Mouse (Mus musculus): ENCODE measurements around the gene Akap5. TPM values are rescaled to one million over a fixed set of nuclear protein-coding genes. Genes with fewer than 3 reads are reported as not detected.
A peak's percentile ranks its signal among the peaks of the same experiment; 100 is the strongest.

The Akap5 gene
- polyA plus RNA-seq, 1 experiment from 2014 or later: 17.0 TPM

DNA sequence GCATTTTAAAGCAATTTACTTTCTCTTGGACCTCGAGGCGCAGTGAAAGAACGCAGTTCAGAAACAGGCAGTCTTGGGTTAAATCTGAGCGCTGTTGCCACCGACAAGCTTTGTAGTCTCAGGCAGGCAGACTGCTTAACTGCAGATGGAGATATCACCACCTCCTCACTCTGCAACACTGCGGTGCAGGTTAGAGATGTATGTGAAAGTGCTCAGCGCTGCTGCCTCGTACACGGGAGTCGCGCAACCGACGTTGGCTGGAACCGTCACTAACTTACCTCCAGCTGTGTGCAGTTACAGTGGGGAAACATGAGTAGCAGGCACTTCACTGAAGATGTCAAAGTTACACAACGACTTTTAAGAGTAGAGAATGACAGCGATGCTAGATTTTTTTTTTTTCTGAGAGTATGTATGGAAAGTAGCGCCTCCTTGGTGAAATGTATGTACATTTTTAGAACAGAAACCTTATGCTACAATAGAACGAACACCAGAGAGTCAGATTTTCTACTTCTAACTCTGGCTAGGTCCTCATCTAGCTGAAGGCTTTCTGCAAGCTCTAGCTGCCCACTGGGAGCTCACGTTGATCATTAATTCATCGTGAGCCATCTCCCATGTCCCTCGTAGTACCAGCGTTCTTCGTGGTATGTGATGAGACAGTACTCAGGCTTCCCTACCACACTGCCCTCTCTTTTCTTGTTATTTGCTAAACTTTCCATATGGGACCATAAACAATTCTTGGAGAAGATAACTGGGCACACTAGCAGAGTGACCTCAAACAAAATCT lies 1.9 kb downstream of the Akap5 start:
- Histone ChIP-seq H3K9me3 (ENCODE audit: control insufficient read depth, low read length) (no peaks in the 10 kb centered on the region), H3K4me3 (ENCODE audit: low read depth, low read length) (no peak overlapping the region), H3K27me3 (ENCODE audit: control insufficient read depth, insufficient read depth, low read length) (no peaks in the 10 kb centered on the region), H3K4me2 (ENCODE audit: low read depth, low read length) (no peak overlapping the region), H3K27ac (ENCODE audit: low read depth, low read length) (no peak overlapping the region), H3K9ac (replicated peaks; ENCODE audit: low read depth, low read length) (no peak overlapping the region), H3K4me1 (ENCODE audit: control insufficient read depth, insufficient read depth, low read length) (no peaks in the 10 kb centered on the region), H3K36me3 (ENCODE audit: control insufficient read depth, insufficient read depth, low read length) (no peaks in the 10 kb centered on the region)
- no peak for ATAC-seq (ENCODE audit: low read depth)
- 89% methylated on average over 23 of the region's 23 CpGs for WGBS

DNA sequence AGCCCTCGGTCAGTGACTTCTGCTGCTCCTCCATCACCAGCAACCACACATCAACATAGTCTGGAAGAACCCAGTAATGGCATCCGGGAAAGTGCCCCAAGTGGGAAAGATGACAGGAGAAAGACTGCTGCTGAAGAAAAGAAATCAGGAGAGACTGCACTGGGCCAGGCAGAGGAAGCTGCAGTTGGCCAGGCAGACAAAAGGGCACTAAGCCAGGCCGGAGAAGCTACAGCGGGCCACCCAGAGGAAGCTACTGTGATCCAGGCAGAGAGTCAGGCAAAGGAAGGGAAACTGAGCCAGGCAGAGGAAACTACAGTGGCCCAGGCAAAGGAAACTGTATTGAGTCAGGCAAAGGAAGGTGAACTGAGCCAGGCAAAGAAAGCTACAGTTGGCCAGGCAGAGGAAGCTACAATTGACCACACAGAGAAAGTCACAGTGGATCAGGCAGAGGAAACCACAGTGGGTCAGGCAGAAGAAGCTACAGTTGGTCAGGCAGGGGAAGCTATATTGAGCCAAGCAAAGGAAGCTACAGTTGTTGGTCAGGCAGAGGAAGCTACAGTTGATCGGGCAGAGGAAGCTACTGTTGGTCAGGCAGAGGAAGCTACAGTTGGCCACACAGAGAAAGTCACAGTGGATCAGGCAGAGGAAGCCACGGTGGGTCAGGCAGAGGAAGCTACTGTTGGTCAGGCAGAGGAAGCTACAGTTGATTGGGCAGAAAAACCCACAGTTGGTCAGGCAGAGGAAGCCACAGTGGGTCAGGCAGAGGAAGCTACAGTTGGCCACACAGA lies 4.1 kb downstream of the Akap5 start:
- no peak for ATAC-seq (ENCODE audit: low read depth)
- Histone ChIP-seq H3K36me3 (ENCODE audit: control insufficient read depth, insufficient read depth, low read length) (no peaks in the 10 kb centered on the region), H3K4me1 (ENCODE audit: control insufficient read depth, insufficient read depth, low read length) (no peaks in the 10 kb centered on the region), H3K4me3 (ENCODE audit: low read depth, low read length) (no peak overlapping the region), H3K9ac (replicated peaks; ENCODE audit: low read depth, low read length) (no peak overlapping the region), H3K27me3 (ENCODE audit: control insufficient read depth, insufficient read depth, low read length) (no peaks in the 10 kb centered on the region), H3K27ac (ENCODE audit: low read depth, low read length) (no peak overlapping the region), H3K9me3 (ENCODE audit: control insufficient read depth, low read length) (no peaks in the 10 kb centered on the region), H3K4me2 (ENCODE audit: low read depth, low read length) (no peak overlapping the region)
- WGBS: 94% methylated on average over 6 of the region's 6 CpGs

DNA sequence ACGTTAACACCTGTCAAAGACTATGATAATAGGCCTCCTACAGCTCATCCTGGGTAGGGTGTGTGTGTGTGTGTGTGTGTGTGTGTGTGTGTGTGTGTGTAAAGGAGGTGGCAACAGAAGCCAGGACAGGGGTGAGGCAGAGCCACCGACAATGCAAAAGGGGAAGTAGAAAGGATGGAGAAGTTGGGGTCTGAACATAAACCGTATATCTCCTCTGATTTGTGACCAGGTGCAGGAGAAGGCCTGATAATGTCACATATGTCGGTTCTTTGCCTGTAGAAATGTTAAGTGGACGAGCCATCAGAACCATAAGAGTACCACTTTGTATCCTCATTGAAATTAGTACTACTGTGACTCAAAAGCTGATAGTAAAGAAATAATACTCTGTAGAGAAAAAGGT lies 9.0 kb downstream of the Akap5 start:
- Histone ChIP-seq H3K36me3 (ENCODE audit: control insufficient read depth, insufficient read depth, low read length) (no peaks in the 10 kb centered on the region), H3K27ac (ENCODE audit: low read depth, low read length) (no peak overlapping the region), H3K4me1 (ENCODE audit: control insufficient read depth, insufficient read depth, low read length) (no peaks in the 10 kb centered on the region), H3K9ac (replicated peaks; ENCODE audit: low read depth, low read length) (no peak overlapping the region), H3K9me3 (ENCODE audit: control insufficient read depth, low read length) (no peaks in the 10 kb centered on the region), H3K4me3 (ENCODE audit: low read depth, low read length) (no peak overlapping the region), H3K27me3 (ENCODE audit: control insufficient read depth, insufficient read depth, low read length) (no peaks in the 10 kb centered on the region), H3K4me2 (ENCODE audit: low read depth, low read length) (no peak overlapping the region)
- WGBS: 98% methylated on average over 5 of the region's 5 CpGs
- no peak for ATAC-seq (ENCODE audit: low read depth)

GRCm38 (mm10) chr12:76335641-76336040 lies 10.9 kb downstream of the Akap5 start:
- no peak overlapping the region for H3K4me3 ChIP-seq (ENCODE audit: low read depth, low read length)
- 85% methylated on average over 5 of the region's 5 CpGs for WGBS
- no peak for ATAC-seq (ENCODE audit: low read depth)
- no peaks in the 10 kb centered on the region for H3K4me1 ChIP-seq (ENCODE audit: control insufficient read depth, insufficient read depth, low read length)
- no peaks in the 10 kb centered on the region for H3K9me3 ChIP-seq (ENCODE audit: control insufficient read depth, low read length)
- no peak overlapping the region for H3K4me2 ChIP-seq (ENCODE audit: low read depth, low read length)
- H3K36me3 ChIP-seq (ENCODE audit: control insufficient read depth, insufficient read depth, low read length): no peaks in the 10 kb centered on the region
- H3K27me3 ChIP-seq (ENCODE audit: control insufficient read depth, insufficient read depth, low read length): no peaks in the 10 kb centered on the region
- H3K9ac ChIP-seq (replicated peaks; ENCODE audit: low read depth, low read length): no peak overlapping the region
- no peak overlapping the region for H3K27ac ChIP-seq (ENCODE audit: low read depth, low read length)

- Histone ChIP-seq H3K27me3 (ENCODE audit: control insufficient read depth, insufficient read depth, low read length) (no peaks in the 10 kb centered on the region), H3K36me3 (ENCODE audit: control insufficient read depth, insufficient read depth, low read length) (no peaks in the 10 kb centered on the region), H3K4me2 (ENCODE audit: low read depth, low read length) (no peak overlapping the region), H3K9ac (replicated peaks; ENCODE audit: low read depth, low read length) (no peak overlapping the region), H3K9me3 (ENCODE audit: control insufficient read depth, low read length) (no peaks in the 10 kb centered on the region), H3K27ac (ENCODE audit: low read depth, low read length) (no peak overlapping the region), H3K4me1 (ENCODE audit: control insufficient read depth, insufficient read depth, low read length) (no peaks in the 10 kb centered on the region), H3K4me3 (ENCODE audit: low read depth, low read length) (no peak overlapping the region)
- no peak for ATAC-seq (ENCODE audit: low read depth)
- WGBS: 87% methylated on average over 17 of the region's 17 CpGs
Measured at GRCm38 (mm10) chr12:76336111-76336965, 11.6 kb downstream of the Akap5 start.

DNA sequence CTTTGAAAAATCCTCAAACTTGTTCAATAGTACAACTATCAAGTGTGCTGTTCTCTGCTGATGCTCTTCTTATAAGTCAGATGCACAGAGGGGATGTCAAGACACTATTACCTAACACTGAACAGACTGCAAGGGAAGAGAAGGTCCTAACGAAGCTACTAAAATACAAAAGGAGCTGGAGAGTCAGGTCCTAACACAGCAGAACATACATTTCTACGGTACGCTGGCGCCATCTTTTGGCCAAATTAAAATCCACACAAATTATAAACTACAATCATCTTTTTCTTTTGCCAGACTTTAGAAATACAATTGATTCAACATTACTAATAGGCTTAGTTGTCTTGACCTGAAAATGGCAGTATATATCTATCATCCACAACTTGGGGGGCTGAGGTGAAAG lies 16.4 kb downstream of the Akap5 start:
- Histone ChIP-seq H3K4me2 (ENCODE audit: low read depth, low read length) (no peak overlapping the region), H3K36me3 (ENCODE audit: control insufficient read depth, insufficient read depth, low read length) (no peaks in the 10 kb centered on the region), H3K9me3 (ENCODE audit: control insufficient read depth, low read length) (no peaks in the 10 kb centered on the region), H3K27me3 (ENCODE audit: control insufficient read depth, insufficient read depth, low read length) (no peaks in the 10 kb centered on the region), H3K27ac (ENCODE audit: low read depth, low read length) (no peak overlapping the region), H3K4me1 (ENCODE audit: control insufficient read depth, insufficient read depth, low read length) (no peaks in the 10 kb centered on the region), H3K9ac (replicated peaks; ENCODE audit: low read depth, low read length) (no peak overlapping the region), H3K4me3 (ENCODE audit: low read depth, low read length) (no peak overlapping the region)
- WGBS: 4% methylated on average over 4 of the region's 4 CpGs
- ATAC-seq (ENCODE audit: low read depth): peak; percentile 56; the same call in 1 of the 2 replicates

- Histone ChIP-seq H3K4me1 (ENCODE audit: control insufficient read depth, insufficient read depth, low read length) (no peaks in the 10 kb centered on the region), H3K36me3 (ENCODE audit: control insufficient read depth, insufficient read depth, low read length) (peaks cover 10% of the 10 kb centered on the region; the same call in 1 of the 2 replicates), H3K4me2 (ENCODE audit: low read depth, low read length) (no peak overlapping the region), H3K4me3 (ENCODE audit: low read depth, low read length) (no peak overlapping the region), H3K27me3 (ENCODE audit: control insufficient read depth, insufficient read depth, low read length) (no peaks in the 10 kb centered on the region), H3K9me3 (ENCODE audit: control insufficient read depth, low read length) (no peaks in the 10 kb centered on the region), H3K27ac (ENCODE audit: low read depth, low read length) (no peak overlapping the region), H3K9ac (replicated peaks; ENCODE audit: low read depth, low read length) (no peak overlapping the region)
- ATAC-seq (ENCODE audit: low read depth): no peak
- WGBS: 77% methylated on average over 6 of the region's 6 CpGs
Measured at GRCm38 (mm10) chr12:76345759-76346455, 21.2 kb downstream of the Akap5 start.

DNA sequence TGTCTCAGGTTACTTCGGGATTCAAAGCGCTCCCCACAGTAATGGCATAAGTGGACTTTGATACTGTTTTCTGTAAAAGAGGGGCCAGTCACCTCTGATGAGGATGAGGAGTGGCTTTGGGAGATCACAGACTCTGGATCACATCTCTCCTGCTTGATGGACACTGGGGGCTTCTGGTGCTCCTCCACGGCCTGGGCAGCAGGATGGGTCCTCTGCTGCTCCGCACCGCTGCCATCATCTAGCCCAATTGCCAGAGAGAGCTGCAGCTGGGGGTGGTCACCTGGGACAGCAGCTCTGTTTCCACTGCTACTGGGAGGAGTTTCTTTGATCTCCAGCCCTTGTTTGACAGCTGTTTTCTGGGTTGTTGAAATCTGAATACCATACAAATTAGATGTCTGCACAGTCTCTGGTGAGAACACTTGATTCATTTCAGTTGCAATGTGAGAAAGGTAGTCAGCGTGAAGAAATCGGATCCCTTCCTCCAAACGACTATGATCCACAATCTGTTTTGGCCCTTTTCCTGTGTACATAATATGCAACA lies 25.1 kb downstream of the Akap5 start:
- WGBS: 83% methylated on average over 8 of the region's 8 CpGs
- no peak overlapping the region for H3K27ac ChIP-seq (ENCODE audit: low read depth, low read length)
- H3K27me3 ChIP-seq (ENCODE audit: control insufficient read depth, insufficient read depth, low read length): no peaks in the 10 kb centered on the region
- H3K36me3 ChIP-seq (ENCODE audit: control insufficient read depth, insufficient read depth, low read length): peaks cover 10% of the 10 kb centered on the region; the same call in 1 of the 2 replicates
- H3K9ac ChIP-seq (replicated peaks; ENCODE audit: low read depth, low read length): no peak overlapping the region
- H3K4me2 ChIP-seq (ENCODE audit: low read depth, low read length): no peak overlapping the region
- H3K9me3 ChIP-seq (ENCODE audit: control insufficient read depth, low read length): no peaks in the 10 kb centered on the region
- no peak overlapping the region for H3K4me3 ChIP-seq (ENCODE audit: low read depth, low read length)
- ATAC-seq (ENCODE audit: low read depth): no peak
- no peaks in the 10 kb centered on the region for H3K4me1 ChIP-seq (ENCODE audit: control insufficient read depth, insufficient read depth, low read length)

All from neural tube, embryonic 14.5 days (tissue).